Mouse (Mus musculus): ENCODE results near the gene Grm2. TPM values are rescaled to one million over a fixed set of nuclear protein-coding genes. Genes with fewer than 3 reads are reported as not detected.
"Not testable (repeated sequence)": the region's sequence is repeated elsewhere in the genome, so short reads cannot be mapped to it uniquely, and the experiment has no call there.

Gene Grm2
- polyA plus RNA-seq, 1 experiment from 2014 or later: 3.6 TPM

- H3K4me2 ChIP-seq (ENCODE audit: low read depth, low read length); H3K9ac ChIP-seq (replicated peaks; ENCODE audit: low read length); ATAC-seq (replicated peaks; ENCODE audit: insufficient number of reproducible peaks, low FRiP score, low TSS enrichment, low read depth); H3K4me3 ChIP-seq (ENCODE audit: low read depth, low read length); H3K27me3 ChIP-seq (ENCODE audit: control insufficient read depth, insufficient read depth, low read length); H3K4me1 ChIP-seq (ENCODE audit: control insufficient read depth, insufficient read depth, low read length); H3K36me3 ChIP-seq (replicated peaks; ENCODE audit: control insufficient read depth, insufficient read depth, low read depth, low read length); H3K9me3 ChIP-seq (replicated peaks; ENCODE audit: control insufficient read depth, low read length); DNase-seq (ENCODE audit: low spot score); H3K27ac ChIP-seq (replicated peaks; ENCODE audit: low read depth, low read length): not testable (repeated sequence)
- WGBS: 14% methylated on average over 4 of the region's 4 CpGs
Observed at GRCm38 (mm10) chr9:106595402-106595801, 60.5 kb downstream of the Grm2 start.

Other genes starting within 250 kb of the Grm2 start
- gene Rpl29, start 226.6 kb downstream of the Grm2 start, polyA plus RNA-seq (2014; fragmentation: Nextera tagmentation; extraction: Ambion mirVana): 1,035 and 1,040 TPM in 2 replicates
- 36.9 and 41.2 TPM in 2 replicates for gene Acy1, start 217.8 kb downstream of the Grm2 start, polyA plus RNA-seq (2014; fragmentation: Nextera tagmentation; extraction: Ambion mirVana)
- 4.9 and 8.8 TPM in 2 replicates for gene Abhd14b, start 208.6 kb downstream of the Grm2 start, polyA plus RNA-seq (2014; fragmentation: Nextera tagmentation; extraction: Ambion mirVana)
- 41.9 and 43.5 TPM in 2 replicates for gene Abhd14a, start 208.4 kb downstream of the Grm2 start, polyA plus RNA-seq (2014; fragmentation: Nextera tagmentation; extraction: Ambion mirVana)
- gene Pcbp4, start 202.8 kb downstream of the Grm2 start, polyA plus RNA-seq (2014; fragmentation: Nextera tagmentation; extraction: Ambion mirVana): 165 and 189 TPM in 2 replicates
- 0.10 and 0.31 TPM in 2 replicates for gene Gpr62, start 190.1 kb downstream of the Grm2 start, polyA plus RNA-seq (2014; fragmentation: Nextera tagmentation; extraction: Ambion mirVana)
- gene Rrp9, start 180.1 kb downstream of the Grm2 start, polyA plus RNA-seq (2014; fragmentation: Nextera tagmentation; extraction: Ambion mirVana): 43.2 and 48.6 TPM in 2 replicates
- gene Parp3, start 179.1 kb downstream of the Grm2 start, polyA plus RNA-seq (2014; fragmentation: Nextera tagmentation; extraction: Ambion mirVana): 1.8 and 1.9 TPM in 2 replicates
- gene Iqcf1, start 156.1 kb downstream of the Grm2 start, polyA plus RNA-seq (2014; fragmentation: Nextera tagmentation; extraction: Ambion mirVana): not detected in 2 replicates
- gene Iqcf5, start 141.5 kb downstream of the Grm2 start, polyA plus RNA-seq (2014; fragmentation: Nextera tagmentation; extraction: Ambion mirVana): not detected in 2 replicates
- not detected in 2 replicates for gene Iqcf3, start 94.5 kb downstream of the Grm2 start, polyA plus RNA-seq (2014; fragmentation: Nextera tagmentation; extraction: Ambion mirVana)
- not detected in 2 replicates for gene Iqcf4, start 85.1 kb downstream of the Grm2 start, polyA plus RNA-seq (2014; fragmentation: Nextera tagmentation; extraction: Ambion mirVana)
- gene Iqcf6, start 29.5 kb downstream of the Grm2 start, polyA plus RNA-seq (2014; fragmentation: Nextera tagmentation; extraction: Ambion mirVana): not detected in 2 replicates
- gene Tex264, start 29.8 kb upstream of the Grm2 start, polyA plus RNA-seq (2014; fragmentation: Nextera tagmentation; extraction: Ambion mirVana): 32.1 and 32.4 TPM in 2 replicates
- gene Rad54l2, start 133.1 kb upstream of the Grm2 start, polyA plus RNA-seq (2014; fragmentation: Nextera tagmentation; extraction: Ambion mirVana): 5.2 and 5.8 TPM in 2 replicates
- gene Dcaf1, start 165.8 kb upstream of the Grm2 start, polyA plus RNA-seq (2014; fragmentation: Nextera tagmentation; extraction: Ambion mirVana): 25.9 and 27.9 TPM in 2 replicates
- gene Rbm15b, start 231.3 kb upstream of the Grm2 start, polyA plus RNA-seq (2014; fragmentation: Nextera tagmentation; extraction: Ambion mirVana): 23.2 and 27.3 TPM in 2 replicates
- 304 and 321 TPM in 2 replicates for gene Manf, start 235.9 kb upstream of the Grm2 start, polyA plus RNA-seq (2014; fragmentation: Nextera tagmentation; extraction: Ambion mirVana)